In genomic region chr4:127469877-127470276, GRCm38 (mm10) we compare ENCODE assay signal across 15 mouse cellular contexts.
"Had no signal": no experiment of that assay in that cellular context is flagged by ENCODE, and none has a peak within 500 bp of the region (broad histone marks: within the 10 kb centered on the region; RNA-seq: fewer than 3 reads in every experiment).

No protein-coding gene starts in this region.

- ATAC-seq: hindbrain, embryonic 16.5 days; inflammation-experienced regulatory T-cells, adult 6 months; intestine, embryonic 15.5 days; intestine, postnatal 0 days; liver, embryonic 12.5 days had no signal

- DNase-seq: gastrocnemius, postnatal 14 days; gastrocnemius, postnatal 36 days; heart, postnatal 10 days; heart, postnatal 4 days; kidney, adult 18-20 months; kidney, adult 8-10 months; kidney, postnatal 10 days; kidney, postnatal 25 days; kidney, postnatal 4 days; left cerebral cortex, postnatal 4 days had no signal
